Mouse (Mus musculus) liver, embryonic 14.5 days (tissue): ENCODE measurements around the gene Hagh. TPM values are rescaled to one million over a fixed set of nuclear protein-coding genes. Genes with fewer than 3 reads are reported as not detected.

ENCODE experiments used
- ATAC-seq: fragments of 200-750 bp; cut with Nextera tagmentation; 2 replicates; pipeline ENCODE4 v1.8.0; 2017; ENCODE audit warnings: moderate number of reproducible peaks, mild to moderate bottlenecking, moderate library complexity; ENCODE audit not compliant: insufficient read depth
- DNase-seq, 3 experiments: peaks; one replicate each; pipeline ENCODE4 v3.0.0-alpha.2; 2012 to 2013; ENCODE audit warnings: low read depth in 3 of 3, low spot score in 3 of 3
- H3K27ac ChIP-seq: fragments of 300-500 bp; sonication (generic); 2 replicates; pipeline ENCODE4 v1.5.1; 2014; ENCODE audit warnings: moderate library complexity, mild to moderate bottlenecking, control low read depth, inconsistent platforms
- H3K27me3 ChIP-seq: fragments of 300-500 bp; sonication (generic); 2 replicates; pipeline ENCODE4 v1.6.1; 2014; ENCODE audit warnings: mild to moderate bottlenecking, low read length, moderate library complexity; ENCODE audit not compliant: control insufficient read depth, insufficient read depth
- H3K36me3 ChIP-seq: fragments of 300-500 bp; sonication (generic); replicated peaks from 2 replicates; pipeline ENCODE4 v1.6.1; 2014; ENCODE audit warnings: low read depth; ENCODE audit not compliant: control insufficient read depth, insufficient read depth
- H3K4me1 ChIP-seq, 2 experiments: fragments of 200-500 bp in 1 of 2; fragments of 300-500 bp in 1 of 2; sonication (generic) in 1 of 2; replicated peaks; 2 replicates each; pipeline ENCODE4 v1.6.1; 2012 to 2014; ENCODE audit warnings: antibody characterized with exemption in 1 of 2, inconsistent platforms in 1 of 2, low read length in 1 of 2; ENCODE audit not compliant: control insufficient read depth in 2 of 2, insufficient read depth in 2 of 2
- H3K4me2 ChIP-seq: fragments of 300-500 bp; sonication (generic); 2 replicates; pipeline ENCODE4 v1.6.1; 2014; ENCODE audit warnings: low read depth, mild to moderate bottlenecking, control low read depth, moderate library complexity
- H3K4me3 ChIP-seq, 2 experiments: fragments of 200-500 bp in 1 of 2; fragments of 300-500 bp in 1 of 2; sonication (generic) in 1 of 2; 2 replicates each; pipeline ENCODE4 v1.5.1; 2012 to 2014; ENCODE audit warnings: low read depth in 2 of 2, low read length in 2 of 2, mild to moderate bottlenecking in 2 of 2, control low read depth in 1 of 2, inconsistent platforms in 1 of 2, moderate library complexity in 1 of 2; ENCODE audit not compliant: insufficient read depth in 1 of 2
- H3K9ac ChIP-seq: fragments of 300-500 bp; sonication (generic); replicated peaks from 2 replicates; pipeline ENCODE4 v1.6.1; 2014; ENCODE audit warnings: mild to moderate bottlenecking, control low read depth, moderate library complexity
- H3K9me3 ChIP-seq: fragments of 300-500 bp; sonication (generic); 2 replicates; pipeline ENCODE4 v1.6.1; 2016; ENCODE audit warnings: low read length, mixed read lengths; ENCODE audit not compliant: control insufficient read depth
- CTCF ChIP-seq: IDR thresholded peaks from 2 replicates; pipeline ENCODE4 v1.5.1; 2016; ENCODE audit warnings: antibody characterized with exemption, low read depth, control low read depth
- EP300 ChIP-seq: IDR thresholded peaks from 2 replicates; pipeline ENCODE4 v1.6.1; 2016; ENCODE audit warnings: antibody characterized with exemption, low read depth
- WGBS: fragments of 180-500 bp; shearing (Covaris S2); extraction: QIAGEN DNeasy Blood & Tissue Kit; methylation state at CpG from one replicate; pipeline ENCODE4 v1.1.7; 2014; ENCODE audit not compliant: insufficient replicate concordance; 5-methylcytosine and 5-hydroxymethylcytosine counted together
- polyA plus RNA-seq, 2 experiments: library from polyadenylated mRNA; depleted of rRNA in 1 of 2; stranded (reverse) in 1 of 2; unstranded in 1 of 2; fragments of >200 nt; fragmentation: Nextera tagmentation in 1 of 2; extraction: Ambion mirVana in 1 of 2; gene quantifications; 2 replicates each; pipeline versions ENCODE4 v1.2.1 to v1.2.3; 2012 to 2014

Gene Hagh
- polyA plus RNA-seq, 2 experiments, result 65.9 to 109 TPM

DNA sequence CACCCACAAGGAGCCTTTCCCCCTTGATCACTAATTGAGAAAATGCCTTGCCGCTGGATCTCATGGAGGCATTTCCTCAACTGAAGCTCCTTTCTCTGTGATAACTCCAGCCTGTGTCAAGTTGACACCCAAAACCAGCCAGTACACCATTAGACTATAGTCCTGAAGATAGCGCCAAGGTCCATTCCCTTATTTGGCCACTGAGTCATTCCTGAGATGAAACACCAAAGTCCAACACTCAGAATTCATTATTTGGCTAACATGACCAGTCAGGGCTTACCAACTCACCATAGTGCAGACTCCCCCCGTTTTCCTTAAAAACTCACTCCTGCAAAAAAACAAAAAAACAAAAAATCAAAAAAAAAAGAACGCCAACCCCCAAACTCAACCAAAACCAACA, 40.5 kb upstream of the Hagh start:
- H3K4me3 ChIP-seq, result no peak overlapping the region
- peaks cover 4 to 8% of the 10 kb centered on the region in 2 experiments for H3K4me1 ChIP-seq
- no peak overlapping the region for H3K9ac ChIP-seq
- no peak overlapping the region for H3K27ac ChIP-seq
- 66% methylated on average over 4 of the region's 4 CpGs for WGBS
- H3K9me3 ChIP-seq, result no peaks in the 10 kb centered on the region
- H3K4me2 ChIP-seq, result no peak overlapping the region
- ATAC-seq (no peak), DNase-seq (no peak)
- no peaks in the 10 kb centered on the region for H3K27me3 ChIP-seq
- H3K36me3 ChIP-seq, result no peaks in the 10 kb centered on the region
- TF ChIP-seq EP300, result no peak
- no peak for TF ChIP-seq CTCF

DNA sequence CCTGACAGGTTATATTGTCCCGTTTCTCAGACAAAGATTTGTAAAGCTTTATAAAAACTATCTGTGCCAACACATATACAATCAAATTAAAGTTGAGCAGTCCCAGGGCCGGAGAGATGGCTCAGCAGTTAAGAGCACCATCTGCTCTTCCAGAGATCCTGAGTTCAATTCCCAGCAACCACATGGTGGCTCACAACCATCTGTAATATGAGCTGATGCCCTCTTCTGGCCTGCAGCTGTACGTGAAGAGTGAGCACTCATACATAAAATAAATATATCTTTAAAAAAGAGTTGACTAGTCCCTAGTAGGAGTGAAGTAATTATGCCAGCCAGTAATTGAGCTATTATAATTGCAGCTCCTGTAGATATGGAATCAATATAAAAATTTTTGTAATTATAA, 39.4 kb upstream of the Hagh start:
- no peak overlapping the region for H3K27ac ChIP-seq
- TF ChIP-seq EP300 (no peak), CTCF (peak; percentile 23; the same call in 1 of the 2 replicates)
- DNase-seq (no peak), ATAC-seq (no peak)
- H3K9me3 ChIP-seq, result no peaks in the 10 kb centered on the region
- no peak overlapping the region for H3K4me2 ChIP-seq
- H3K4me1 ChIP-seq, result peaks cover 4 to 11% of the 10 kb centered on the region in 2 experiments
- 48% methylated on average over 3 of the region's 3 CpGs for WGBS
- no peaks in the 10 kb centered on the region for H3K36me3 ChIP-seq
- H3K27me3 ChIP-seq, result no peaks in the 10 kb centered on the region; the same call in 1 of the 2 replicates
- no peak overlapping the region for H3K4me3 ChIP-seq
- no peak overlapping the region for H3K9ac ChIP-seq

DNA sequence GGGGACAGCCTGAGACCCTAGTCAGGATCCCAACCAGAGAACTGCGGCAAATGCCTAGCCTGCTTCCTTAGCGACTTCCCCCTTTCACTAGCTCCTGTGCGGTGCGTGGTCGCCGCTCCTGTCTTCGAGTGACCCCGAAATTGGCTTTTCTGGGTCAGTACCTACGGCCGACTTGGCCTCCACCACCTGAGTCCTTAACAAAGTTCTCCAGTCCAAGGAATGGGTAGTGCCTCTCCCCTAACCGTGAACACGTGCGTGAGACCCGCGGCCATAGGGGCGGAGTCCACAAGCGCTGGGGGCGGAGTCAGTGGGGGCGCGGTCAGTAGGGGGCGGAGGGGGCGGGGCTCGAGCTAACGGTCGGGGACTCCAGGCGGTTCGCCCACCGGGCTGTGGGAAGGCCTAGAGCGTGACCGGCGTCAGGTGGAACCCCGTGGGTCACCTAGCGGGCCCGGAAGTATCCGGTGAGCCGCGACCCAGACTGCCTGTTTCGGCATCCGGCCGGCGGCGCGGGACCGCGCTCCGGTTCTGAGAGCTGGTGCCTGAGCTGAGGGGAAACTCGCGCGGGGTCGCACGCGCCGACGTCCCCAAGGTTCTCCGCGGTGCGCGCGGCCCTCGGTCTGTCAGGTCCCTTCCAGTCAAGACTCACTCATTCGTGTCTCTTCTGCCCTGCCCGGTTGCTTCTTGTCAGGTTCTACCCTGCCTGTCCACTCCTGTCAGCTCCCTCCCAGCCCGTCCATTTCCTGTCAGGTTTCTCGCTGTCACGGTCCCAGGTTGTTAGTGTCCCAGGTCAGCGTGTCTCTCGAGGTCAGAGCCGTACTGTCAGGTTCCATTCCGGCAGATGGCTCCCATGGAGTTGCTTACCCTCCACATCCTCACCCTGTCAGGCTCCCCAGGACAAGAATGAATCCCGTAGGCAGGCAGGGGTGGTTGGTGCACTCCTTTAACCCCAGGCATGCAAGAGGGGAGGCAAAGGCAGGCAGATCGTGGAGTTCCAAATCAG, 35.7 kb upstream of the Hagh start, which contains the start of gene Meiob:
Meiob (plus strand) TSS at position 338 of the 1,000 bp plus-strand sequence.
- TF ChIP-seq CTCF (0 out of 2 replicates have a peak, but pooled peaks have one; percentile 8), EP300 (no peak)
- WGBS, result under 1% methylated on average over 71 of the region's 71 CpGs

DNA sequence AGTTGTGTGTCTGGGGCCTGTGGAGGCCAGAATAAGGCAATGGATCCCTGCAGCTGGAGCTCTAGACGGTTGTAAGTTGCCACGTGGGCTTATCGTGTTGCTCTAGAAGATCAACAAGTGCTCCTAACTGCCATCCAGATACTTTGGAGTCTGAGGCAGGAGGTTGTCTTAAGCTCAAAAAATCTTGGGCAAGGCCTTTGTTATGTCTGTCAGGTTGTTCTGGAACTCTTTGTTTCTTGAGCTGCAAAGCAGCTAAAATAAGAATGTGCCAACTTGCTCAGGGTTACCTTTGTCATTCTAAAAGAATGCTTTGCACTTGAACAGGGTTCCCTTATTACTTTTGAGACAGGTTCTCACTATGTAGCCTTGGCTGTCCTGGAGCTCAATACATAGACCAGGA, 28.7 kb upstream of the Hagh start:
- Histone ChIP-seq H3K4me3 (no peak overlapping the region), H3K9me3 (no peaks in the 10 kb centered on the region), H3K4me2 (no peak overlapping the region), H3K4me1 (peaks cover 17 to 26% of the 10 kb centered on the region in 2 experiments), H3K27me3 (no peaks in the 10 kb centered on the region), H3K36me3 (no peaks in the 10 kb centered on the region), H3K27ac (no peak overlapping the region), H3K9ac (no peak overlapping the region)
- ATAC-seq (no peak), DNase-seq (no peak)
- TF ChIP-seq CTCF, result no peak
- TF ChIP-seq EP300, result no peak
- 48% methylated on average over 3 of the region's 3 CpGs for WGBS

More for the DNA sequence above, 35.7 kb upstream of the Hagh start, which contains the start of gene Meiob:
- H3K4me2 ChIP-seq, result peak within 1 kb of the TSS; percentile 84
- ATAC-seq (peak; percentile 89), DNase-seq (peak; percentile 62 to 65 (median 63))
- no peaks in the 10 kb centered on the region for H3K36me3 ChIP-seq
- H3K27ac ChIP-seq, result no peak within 1 kb of the TSS
- no peaks in the 10 kb centered on the region; the same call in 1 of the 2 replicates for H3K27me3 ChIP-seq
- H3K9ac ChIP-seq, result peak within 1 kb of the TSS; percentile 69
- no peaks in the 10 kb centered on the region for H3K9me3 ChIP-seq
- peaks cover 4 to 7% of the 10 kb centered on the region in 2 experiments for H3K4me1 ChIP-seq
- peak within 1 kb of the TSS; percentile 71 to 74 for H3K4me3 ChIP-seq

DNA sequence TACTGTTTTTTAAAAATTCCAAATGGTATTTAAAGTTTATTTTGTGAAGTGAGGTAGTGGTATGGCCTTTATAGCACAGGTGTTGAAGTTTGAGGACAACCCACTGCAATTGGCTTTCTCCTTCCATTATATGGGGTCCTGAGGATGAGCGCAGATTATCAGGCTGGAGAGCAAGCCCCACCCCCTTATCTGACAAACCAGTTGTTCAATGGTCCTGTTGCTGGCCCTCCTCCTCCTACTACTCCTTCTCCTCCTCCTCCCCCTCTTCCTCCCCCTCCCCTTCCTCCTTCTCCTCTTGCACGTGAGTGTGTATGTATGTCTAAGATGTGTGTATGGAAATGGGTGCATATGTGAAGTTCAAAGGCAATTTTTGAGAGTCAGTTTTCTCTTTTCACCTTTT, 27.7 kb upstream of the Hagh start:
- Histone ChIP-seq H3K4me2 (peak overlapping the region; percentile 30; the same call in 1 of the 2 replicates), H3K9me3 (no peaks in the 10 kb centered on the region), H3K9ac (no peak overlapping the region), H3K4me3 (no peak overlapping the region), H3K27me3 (no peaks in the 10 kb centered on the region), H3K27ac (no peak overlapping the region), H3K4me1 (peaks cover 17 to 26% of the 10 kb centered on the region in 2 experiments), H3K36me3 (no peaks in the 10 kb centered on the region)
- TF ChIP-seq CTCF (no peak), EP300 (peak; percentile 54)
- ATAC-seq (peak; percentile 84), DNase-seq (peak in 1 of 3 experiments; percentile 40)
- WGBS, result 6% methylated on average over 2 of the region's 2 CpGs
